Mouse (Mus musculus): ENCODE measurements around the gene Areg.

DNA sequence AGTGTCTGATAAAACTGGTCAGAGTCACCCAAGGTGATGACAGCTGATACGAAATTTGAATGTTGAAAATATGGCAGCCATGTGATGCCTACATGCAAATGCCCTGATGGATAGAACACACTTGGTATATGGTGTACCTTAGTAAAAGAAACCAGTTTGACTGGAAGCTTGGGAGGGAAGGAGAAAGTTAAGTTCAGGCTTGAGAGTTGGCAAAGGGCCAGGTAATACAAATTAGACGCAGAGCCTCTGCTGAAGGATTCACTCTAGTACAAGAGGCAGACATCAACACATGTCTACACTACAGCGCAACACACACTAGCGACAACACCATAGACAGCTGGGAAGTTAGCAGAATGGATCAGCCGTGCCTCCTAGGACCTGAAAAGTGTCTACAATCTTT lies 27.2 kb downstream of the Areg start:
- TF ChIP-seq POLR2A (IDR thresholded peaks at IDR 0.05; ENCODE audit: low read depth, low read length) (no peak), CTCF (IDR thresholded peaks at IDR 0.05; ENCODE audit: extremely low read depth, insufficient read length, insufficient replicate concordance, low read depth, low read length) (no peak)

Data from small intestine, adult 2 months (tissue).